Mouse (Mus musculus) right cerebral cortex, postnatal 10 days (tissue): ENCODE data around the gene Ankrd13a.

Experiments used
- DNase-seq, 2 experiments: peaks; one replicate each; pipeline ENCODE4 v3.0.0; 2021; ENCODE audit warnings: low spot score in 2 of 2

The Ankrd13a gene

GRCm38 (mm10) chr5:114774403-114775051 is at the start of gene Ankrd13a:
Gene Ankrd13a (plus strand): TSS chr5:114774677.
- peak; percentile 96 for DNase-seq

- DNase-seq = no peak
Observed at GRCm38 (mm10) chr5:114728160-114728559, 46.3 kb upstream of the Ankrd13a start.

GRCm38 (mm10) chr5:114730129-114730528 is 44.3 kb upstream of the Ankrd13a start:
- DNase-seq = no peak

GRCm38 (mm10) chr5:114731498-114731897 is 43.0 kb upstream of the Ankrd13a start:
- no peak for DNase-seq

- DNase-seq = no peak
Observed at GRCm38 (mm10) chr5:114731969-114732368, 42.5 kb upstream of the Ankrd13a start.

- DNase-seq = no peak
Observed at GRCm38 (mm10) chr5:114733606-114734005, 40.9 kb upstream of the Ankrd13a start.

GRCm38 (mm10) chr5:114737090-114737887 is 37.2 kb upstream of the Ankrd13a start:
- DNase-seq = peak in 1 of 2 experiments; percentile 57

- no peak for DNase-seq
Observed at GRCm38 (mm10) chr5:114738707-114739241, 35.7 kb upstream of the Ankrd13a start.

GRCm38 (mm10) chr5:114740595-114740994 is 33.9 kb upstream of the Ankrd13a start:
- DNase-seq = peak; percentile 50 to 68

- no peak for DNase-seq
Observed at GRCm38 (mm10) chr5:114742572-114742971, 31.9 kb upstream of the Ankrd13a start.

- peak; percentile 53 to 69 for DNase-seq
Observed at GRCm38 (mm10) chr5:114742998-114743696, 31.3 kb upstream of the Ankrd13a start.

- no peak for DNase-seq
Observed at GRCm38 (mm10) chr5:114743697-114744090, 30.8 kb upstream of the Ankrd13a start.

GRCm38 (mm10) chr5:114745581-114745980 is 28.9 kb upstream of the Ankrd13a start:
- DNase-seq = peak in 1 of 2 experiments; percentile 54

- no peak for DNase-seq
Observed at GRCm38 (mm10) chr5:114746886-114747285, 27.6 kb upstream of the Ankrd13a start.

- DNase-seq = no peak
Observed at GRCm38 (mm10) chr5:114747521-114747920, 27.0 kb upstream of the Ankrd13a start.

- no peak for DNase-seq
Observed at GRCm38 (mm10) chr5:114750325-114750724, 24.2 kb upstream of the Ankrd13a start.

GRCm38 (mm10) chr5:114752397-114752796 is 22.1 kb upstream of the Ankrd13a start:
- DNase-seq = no peak

GRCm38 (mm10) chr5:114753384-114753783 is 21.1 kb upstream of the Ankrd13a start:
- no peak for DNase-seq

GRCm38 (mm10) chr5:114759536-114760090 is 14.9 kb upstream of the Ankrd13a start:
- DNase-seq = no peak

- no peak for DNase-seq
Observed at GRCm38 (mm10) chr5:114761980-114762379, 12.5 kb upstream of the Ankrd13a start.

- DNase-seq = no peak
Observed at GRCm38 (mm10) chr5:114764812-114765735, 9.4 kb upstream of the Ankrd13a start.
